In the genomic region with DNA sequence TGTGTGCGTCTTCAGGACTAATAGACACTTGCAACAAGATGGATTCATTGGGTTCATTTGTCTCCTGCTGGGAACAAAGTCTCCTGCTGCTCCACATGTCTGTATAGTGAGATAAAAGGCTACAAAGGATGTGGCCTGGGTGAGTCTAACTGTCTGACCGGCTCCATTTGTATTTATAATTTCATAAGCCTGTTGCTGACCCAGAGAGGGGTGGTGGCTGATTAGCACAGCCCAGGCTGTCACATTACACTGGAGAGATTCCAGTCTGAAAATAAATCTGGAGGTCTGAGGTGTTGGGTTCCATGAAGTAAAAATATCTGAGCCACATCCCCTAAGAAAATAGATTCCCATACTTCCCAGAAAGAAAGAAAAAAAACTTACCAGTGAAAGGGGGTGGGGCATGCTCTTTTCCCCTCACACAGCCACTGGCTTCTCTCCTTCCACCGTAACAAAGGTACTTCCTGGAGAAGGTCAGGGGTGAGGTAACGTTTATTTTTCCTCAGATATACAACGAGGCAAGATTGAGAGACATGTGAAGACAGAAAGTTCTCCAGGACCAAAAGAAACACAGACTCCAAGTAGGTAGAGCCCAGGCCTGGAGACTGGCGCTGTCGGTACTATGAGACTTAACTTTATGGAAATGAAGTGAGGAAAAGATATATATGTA, we compare ENCODE assay signal across 11 mouse cellular contexts. TPM values are rescaled to one million over a fixed set of nuclear protein-coding genes. Genes with fewer than 3 reads are reported as not detected.
DNase-seq lines count a peak whose midpoint lies in the region; ATAC-seq and TF ChIP-seq lines count a peak whose summit lies in the region.
"Had no signal": no experiment of that assay in that cellular context is flagged by ENCODE, and none has a peak within 500 bp of the region (broad histone marks: within the 10 kb centered on the region; RNA-seq: fewer than 3 reads in every experiment).

No protein-coding gene starts in this region.

- no peaks in the 10 kb centered on the region for H3K9me3 ChIP-seq in heart, embryonic 16.5 days (replicated peaks; ENCODE audit: control insufficient read depth, low read length)
- H3K9me3 ChIP-seq: forebrain, embryonic 15.5 days; midbrain, embryonic 13.5 days had no signal

- 0 out of 2 replicates have a peak overlapping the region, but pooled peaks have one; percentile 11 for H3K4me2 ChIP-seq in heart, embryonic 16.5 days (ENCODE audit: low read depth, low read length)
- H3K4me2 ChIP-seq in myocyte (ENCODE audit: low read depth): peak overlapping the region; percentile 59
- H3K4me2 ChIP-seq: forebrain, embryonic 15.5 days; midbrain, embryonic 13.5 days had no signal

- H3K27me3 ChIP-seq in liver, adult 2 months (ENCODE audit: control insufficient read depth, insufficient read depth, low read length): no peaks in the 10 kb centered on the region
- no peaks in the 10 kb centered on the region for H3K27me3 ChIP-seq in heart, embryonic 16.5 days (ENCODE audit: control insufficient read depth, insufficient read depth, low read length)
- H3K27me3 ChIP-seq in myocyte (ENCODE audit: control insufficient read depth, insufficient read depth, insufficient read length): no peaks in the 10 kb centered on the region
- H3K27me3 ChIP-seq: forebrain, embryonic 15.5 days; midbrain, embryonic 13.5 days; Patski had no signal

- H3K79me2 ChIP-seq in liver, adult 2 months (ENCODE audit: control insufficient read depth, insufficient read depth, low read length): no peaks in the 10 kb centered on the region
- H3K79me2 ChIP-seq in myocyte (ENCODE audit: control insufficient read depth, insufficient read depth): no peaks in the 10 kb centered on the region

- peak; percentile 41 for DNase-seq in embryo, embryonic 10 days (ENCODE audit: low spot score)
- DNase-seq in embryo, embryonic 11 days: no peak
- no peak for DNase-seq in liver, adult 2 months (ENCODE audit: extremely low read depth, low read depth, low spot score)
- no peak for DNase-seq in liver
- DNase-seq in adrenal gland, adult 18-20 months (ENCODE audit: low spot score in 2 of 2): no peak

- no peak for TF ChIP-seq CTCF in liver, adult 2 months (IDR thresholded peaks at IDR 0.05; ENCODE audit: low read depth, low read length)

- no peak overlapping the region for H3ac ChIP-seq in myocyte (ENCODE audit: control insufficient read depth, insufficient read length)

- peaks cover 22% of the 10 kb centered on the region for H3K4me1 ChIP-seq in liver, adult 2 months (ENCODE audit: control insufficient read depth, insufficient read depth, low read length)
- peaks cover 28% of the 10 kb centered on the region for H3K4me1 ChIP-seq in heart, embryonic 16.5 days (ENCODE audit: control insufficient read depth, insufficient read depth, low read length)
- H3K4me1 ChIP-seq: forebrain, embryonic 15.5 days had no signal

- no peak overlapping the region for H3K4me3 ChIP-seq in liver, adult 2 months (ENCODE audit: insufficient read depth, low read depth, low read length)
- H3K4me3 ChIP-seq in heart, embryonic 16.5 days (ENCODE audit: low read length): no peak overlapping the region
- no peak overlapping the region for H3K4me3 ChIP-seq in myocyte
- H3K4me3 ChIP-seq: forebrain, embryonic 15.5 days; midbrain, embryonic 13.5 days had no signal

- H3K36me3 ChIP-seq in liver, adult 2 months (ENCODE audit: control insufficient read depth, insufficient read depth, low read length): no peaks in the 10 kb centered on the region
- H3K36me3 ChIP-seq in heart, embryonic 16.5 days (ENCODE audit: control insufficient read depth, insufficient read depth): no peaks in the 10 kb centered on the region
- no peaks in the 10 kb centered on the region for H3K36me3 ChIP-seq in myocyte (ENCODE audit: control insufficient read depth, insufficient read depth)
- H3K36me3 ChIP-seq: forebrain, embryonic 15.5 days; midbrain, embryonic 13.5 days had no signal

- H3K9ac ChIP-seq in liver, adult 2 months (ENCODE audit: low read depth, low read length): no peak overlapping the region; the same call in 1 of the 2 replicates
- peak overlapping the region; percentile 42; the same call in 1 of the 2 replicates for H3K9ac ChIP-seq in heart, embryonic 16.5 days (ENCODE audit: low read length)
- H3K9ac ChIP-seq: forebrain, embryonic 15.5 days; midbrain, embryonic 13.5 days had no signal

- TF ChIP-seq POLR2A in liver, adult 2 months (IDR thresholded peaks at IDR 0.05; ENCODE audit: extremely low read depth, insufficient read depth, low read length): no peak
- no peak for TF ChIP-seq POLR2A in myocyte (IDR thresholded peaks at IDR 0.05; ENCODE audit: insufficient read length, low read depth)

- WGBS in liver, adult 2 months: 31% methylated on average over 7 of the region's 7 CpGs
- 30% methylated on average over 7 of the region's 7 CpGs for WGBS in heart, embryonic 16.5 days

- ATAC-seq in heart, embryonic 16.5 days (replicated peaks; ENCODE audit: extremely low read depth, insufficient read depth, low FRiP score): peak; percentile 67
- ATAC-seq in inflammation-experienced regulatory T-cells, adult 6 months: no peak
- ATAC-seq: forebrain, embryonic 15.5 days; midbrain, embryonic 13.5 days; Patski had no signal

- H3K27ac ChIP-seq in liver, adult 2 months (replicated peaks; ENCODE audit: insufficient read depth, low read depth, low read length): peak overlapping the region; percentile 82
- peak overlapping the region; percentile 87 for H3K27ac ChIP-seq in heart, embryonic 16.5 days (ENCODE audit: low read length)
- H3K27ac ChIP-seq: forebrain, embryonic 15.5 days; midbrain, embryonic 13.5 days had no signal

TF ChIP-seq in myocyte, 11 proteins besides CTCF, POLR2A, EP300 and RAD21:
- TF ChIP-seq MYOD1 (IDR thresholded peaks at IDR 0.05; ENCODE audit: control insufficient read depth in 1 of 3, insufficient read length in 2 of 3, low read depth in 2 of 3): peak in 1 of 3 experiments; percentile 2
- no peak for TF ChIP-seq TCF3 (IDR thresholded peaks at IDR 0.05; ENCODE audit: insufficient read length, low read depth)
- TF ChIP-seq TCF12 (IDR thresholded peaks at IDR 0.05; ENCODE audit: insufficient read depth, poor library complexity, severe bottlenecking): no peak

RNA-seq across cellular contexts. Expression of gene Zfp36l1, which starts 28.2 kb away (rescaled TPM):
- total RNA-seq in liver, adult 2 months (2014; rRNA removed): 15.4 and 21.8 TPM in 2 replicates
- 125 and 162 TPM in 2 replicates for polyA plus RNA-seq in liver, adult 2 months (2012; rRNA removed)
- polyA plus RNA-seq in heart, embryonic 16.5 days (2015; fragmentation: Nextera tagmentation; extraction: Ambion mirVana): 85.5 and 90.1 TPM in 2 replicates
- 35.7 TPM for polyA plus RNA-seq in myocyte (2012; fragmentation: generic; extraction: Trizol)
- polyA plus RNA-seq in inflammation-experienced regulatory T-cells, adult 6 months (2017; shearing (Covaris generic)): 100 to 1,000 TPM; 109 to 177 (median 123) TPM
- total RNA-seq in adrenal gland, adult 18-20 months (2021): 100 to 1,000 TPM; 172 to 225 TPM
